Mouse (Mus musculus): ENCODE measurements at regions not wholly inside any gene's neighbourhood (a gene's known extent, or its start where the extent isn't known, plus 50 kb on each side); places are given as distances from the start of the nearest gene placed in this dataset.
"Not testable (repeated sequence)": the region's sequence is repeated elsewhere in the genome, so short reads cannot be mapped to it uniquely, and the experiment has no call there.

DNA sequence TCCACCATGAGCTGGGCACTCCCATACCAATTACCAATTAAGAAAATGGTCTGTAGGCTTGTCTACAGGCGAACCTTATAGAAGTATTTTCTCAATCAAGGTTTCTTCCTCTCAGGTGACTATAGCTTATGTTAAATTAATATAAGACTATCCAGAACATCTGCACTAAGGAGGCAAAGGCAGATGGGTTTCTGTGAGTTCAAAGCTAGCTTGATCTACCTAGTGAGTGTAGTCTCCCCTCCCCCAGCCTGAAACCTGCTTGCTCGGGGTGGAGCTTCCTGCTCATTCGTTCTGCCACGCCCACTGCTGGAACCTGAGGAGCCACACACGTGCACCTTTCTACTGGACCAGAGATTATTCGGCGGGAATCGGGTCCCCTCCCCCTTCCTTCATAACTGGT is 82.8 kb upstream of the Trim24 start:
- TF ChIP-seq CTCF (IDR thresholded peaks at IDR 0.05; ENCODE audit: control insufficient read depth, insufficient read depth, low read length); POLR2A (IDR thresholded peaks at IDR 0.05; ENCODE audit: borderline replicate concordance, control insufficient read depth, low read depth, low read length): not testable (repeated sequence)

Data from bone marrow, adult 2 months (tissue).